Mouse (Mus musculus) forebrain, postnatal 0 days (tissue): ENCODE measurements around the gene Sult4a1. TPM values are rescaled to one million over a fixed set of nuclear protein-coding genes. Genes with fewer than 3 reads are reported as not detected.
A peak's percentile ranks its signal among the peaks of the same experiment; 100 is the strongest.

Source experiments
- ATAC-seq: fragments of 200-750 bp; cut with Nextera tagmentation; 2 replicates; pipeline ENCODE4 v1.8.0; 2017; ENCODE audit warnings: mild to moderate bottlenecking, moderate library complexity
- DNase-seq: peaks from one replicate; pipeline ENCODE4 v3.0.0-alpha.2; 2015
- H3K27ac ChIP-seq: fragments of 300-500 bp; sonication (generic); 2 replicates; pipeline ENCODE4 v1.5.1; 2014; ENCODE audit warnings: low read depth, mild to moderate bottlenecking, antibody characterized with exemption, low read length, moderate library complexity, mixed read lengths
- H3K27me3 ChIP-seq: fragments of 300-500 bp; sonication (generic); 2 replicates; pipeline ENCODE4 v1.6.1; 2014; ENCODE audit warnings: mild to moderate bottlenecking, low read length, mixed read lengths; ENCODE audit not compliant: insufficient read depth
- H3K36me3 ChIP-seq: fragments of 300-500 bp; sonication (generic); 2 replicates; pipeline ENCODE4 v1.6.1; 2014; ENCODE audit warnings: mild to moderate bottlenecking, moderate library complexity; ENCODE audit not compliant: insufficient read depth
- H3K4me1 ChIP-seq: fragments of 300-500 bp; sonication (generic); 2 replicates; pipeline ENCODE4 v1.6.1; 2014; ENCODE audit warnings: antibody characterized with exemption; ENCODE audit not compliant: insufficient read depth
- H3K4me2 ChIP-seq: fragments of 300-500 bp; sonication (generic); 2 replicates; pipeline ENCODE4 v1.6.1; 2014; ENCODE audit warnings: low read depth, mild to moderate bottlenecking, moderate library complexity
- H3K4me3 ChIP-seq: fragments of 300-500 bp; sonication (generic); 2 replicates; pipeline ENCODE4 v1.5.1; 2014; ENCODE audit warnings: low read depth, low read length, mixed read lengths
- H3K9ac ChIP-seq: fragments of 300-500 bp; sonication (generic); 2 replicates; pipeline ENCODE4 v1.6.1; 2014; ENCODE audit warnings: mild to moderate bottlenecking
- H3K9me3 ChIP-seq: fragments of 300-500 bp; sonication (generic); 2 replicates; pipeline ENCODE4 v1.6.1; 2016; ENCODE audit warnings: low read length
- CTCF ChIP-seq: sonication (generic); IDR thresholded peaks from 2 replicates; pipeline ENCODE4 v1.5.1; 2016; ENCODE audit warnings: antibody characterized with exemption, control low read depth, low read depth
- WGBS: fragments of 180-500 bp; shearing (Covaris S2); extraction: QIAGEN DNeasy Blood & Tissue Kit; methylation state at CpG from one replicate; pipeline ENCODE4 v1.1.7; 2014; 5-methylcytosine and 5-hydroxymethylcytosine counted together
- polyA plus RNA-seq: library from polyadenylated mRNA; unstranded; fragments of >200 nt; fragmentation: Nextera tagmentation; extraction: Ambion mirVana; gene quantifications from 2 replicates; pipeline ENCODE4 v1.2.1, GENCODE M21; 2015
- total RNA-seq: library from RNA; depleted of rRNA; stranded (reverse); fragments of >200 nt; gene quantifications from 2 replicates; pipeline ENCODE4 v1.2.3, GENCODE M21; 2014

Sult4a1 gene
- total and polyA plus RNA-seq, 2 experiments from 2014 or later: 140 to 179 TPM

DNA sequence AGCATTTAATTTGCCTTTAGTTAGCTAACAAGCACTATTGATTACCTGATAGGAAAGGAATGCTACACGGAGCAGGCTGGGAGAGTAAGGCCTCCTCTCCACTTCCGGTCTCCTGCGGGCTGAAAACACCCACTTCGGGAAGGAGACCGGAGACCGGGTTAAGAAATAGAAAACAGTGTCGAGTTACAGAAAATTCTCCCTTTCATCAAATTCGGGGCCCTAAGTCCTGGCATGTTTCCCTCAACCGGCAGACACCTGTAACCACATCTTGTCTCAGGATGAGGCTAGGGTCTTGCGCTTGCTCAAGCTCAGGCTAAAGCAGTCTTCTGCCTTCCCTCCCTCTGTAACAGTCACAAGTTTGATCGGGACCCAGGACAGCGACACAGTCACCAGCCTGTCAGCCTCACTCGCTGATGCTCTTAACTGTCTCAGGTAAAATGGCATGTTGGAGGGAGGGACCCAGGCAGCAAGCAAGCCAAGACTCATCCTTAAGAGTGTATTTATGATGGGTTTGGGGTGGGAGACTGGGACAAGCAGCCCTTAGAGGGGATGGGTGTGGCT is 35.4 kb downstream of the Sult4a1 start:
- H3K9ac ChIP-seq: peak overlapping the region; percentile 31; the same call in 1 of the 2 replicates
- TF ChIP-seq CTCF: no peak
- peak overlapping the region; percentile 28 for H3K4me2 ChIP-seq
- peaks cover 17% of the 10 kb centered on the region; the same call in 1 of the 2 replicates for H3K4me1 ChIP-seq
- ATAC-seq: 0 out of 2 replicates have a peak, but pooled peaks have one; percentile 32
- peak; percentile 21 for DNase-seq
- H3K27ac ChIP-seq: peak overlapping the region; percentile 79
- H3K4me3 ChIP-seq: no peak overlapping the region
- WGBS: 12% methylated on average over 13 of the region's 13 CpGs
- H3K36me3 ChIP-seq: no peaks in the 10 kb centered on the region
- H3K27me3 ChIP-seq: no peaks in the 10 kb centered on the region
- H3K9me3 ChIP-seq: no peaks in the 10 kb centered on the region

DNA sequence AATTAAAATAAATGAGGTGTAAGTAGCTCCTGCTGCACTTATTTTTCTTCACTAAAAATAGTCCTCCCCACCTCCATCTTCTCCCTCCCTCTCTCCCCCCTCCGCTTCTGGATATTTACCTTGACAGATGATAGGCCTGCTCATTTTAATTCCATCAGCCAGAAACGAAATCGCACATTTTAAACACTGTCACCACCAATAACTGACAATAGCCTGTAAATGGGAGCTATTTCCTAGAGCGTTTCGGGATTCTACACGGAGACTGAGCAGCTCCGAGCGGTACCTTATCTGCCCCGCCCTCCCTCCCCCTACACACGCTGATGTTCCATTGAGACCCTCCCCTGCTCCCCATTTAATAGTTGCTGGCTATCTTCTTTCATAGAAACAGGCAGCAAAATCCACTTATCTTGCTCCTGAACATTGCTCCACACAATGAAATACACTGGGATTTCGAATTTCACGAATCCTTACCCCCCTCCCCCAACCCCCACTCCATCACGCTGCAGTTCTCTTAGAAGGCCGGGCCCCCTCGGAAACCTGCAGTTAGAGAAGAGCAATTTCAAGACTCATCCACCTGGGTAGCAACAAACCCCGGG is 36.0 kb downstream of the Sult4a1 start:
- WGBS: 4% methylated on average over 16 of the region's 16 CpGs
- Histone ChIP-seq H3K4me1 (peaks cover 20% of the 10 kb centered on the region; the same call in 1 of the 2 replicates), H3K27me3 (no peaks in the 10 kb centered on the region), H3K9me3 (no peaks in the 10 kb centered on the region), H3K36me3 (no peaks in the 10 kb centered on the region), H3K9ac (peak overlapping the region; percentile 31; the same call in 1 of the 2 replicates), H3K4me3 (no peak overlapping the region), H3K4me2 (peak overlapping the region; percentile 28), H3K27ac (peak overlapping the region; percentile 79)
- TF ChIP-seq CTCF: no peak
- ATAC-seq (peak; percentile 34; the same call in 1 of the 2 replicates), DNase-seq (peak; percentile 63)

DNA sequence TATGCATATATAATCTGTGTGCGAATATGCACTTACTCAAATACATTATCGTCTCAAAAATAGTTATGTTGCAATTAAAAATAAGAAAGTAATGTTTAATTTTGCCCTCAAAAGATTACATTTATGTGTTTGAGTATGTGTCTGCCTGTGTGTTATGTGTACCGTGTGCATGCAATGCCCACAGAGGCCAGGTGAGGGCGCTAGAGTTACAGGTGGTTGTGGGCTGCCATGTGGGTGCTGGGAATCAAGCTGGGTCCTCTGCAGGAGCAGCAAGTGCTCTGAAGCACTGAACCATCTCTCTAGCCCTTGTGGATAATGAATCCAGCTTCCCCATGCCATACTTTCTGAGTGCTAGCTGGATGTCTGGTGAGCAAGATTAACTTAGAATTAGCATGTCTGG is 39.9 kb downstream of the Sult4a1 start:
- TF ChIP-seq CTCF: peak; percentile 54
- Histone ChIP-seq H3K4me3 (no peak overlapping the region), H3K27me3 (no peaks in the 10 kb centered on the region), H3K9me3 (no peaks in the 10 kb centered on the region), H3K36me3 (no peaks in the 10 kb centered on the region), H3K4me1 (peaks cover 16% of the 10 kb centered on the region; the same call in 1 of the 2 replicates), H3K9ac (no peak overlapping the region), H3K4me2 (no peak overlapping the region), H3K27ac (no peak overlapping the region)
- 63% methylated on average over 4 of the region's 4 CpGs for WGBS
- ATAC-seq (no peak), DNase-seq (no peak)

DNA sequence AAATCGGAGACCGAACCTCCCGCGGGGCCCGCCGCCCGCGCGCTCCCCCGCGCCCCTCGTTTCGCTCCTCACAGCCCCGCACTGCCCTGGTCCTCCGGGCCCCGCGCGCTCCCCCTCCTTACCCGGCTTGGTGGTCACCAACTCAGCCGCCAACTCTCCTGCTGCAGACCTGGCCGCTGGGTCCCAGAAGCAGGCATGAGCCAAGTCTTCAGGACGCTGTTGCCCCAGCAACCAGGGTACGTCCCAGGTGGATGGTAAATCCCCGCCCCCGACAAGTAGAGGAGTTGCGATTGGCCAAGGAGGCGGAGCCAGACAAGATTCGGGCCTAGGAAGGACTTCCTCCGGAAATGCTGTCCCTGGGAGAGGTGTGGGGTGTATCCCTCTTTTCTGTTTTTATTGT is 40.4 kb downstream of the Sult4a1 start, which contains the start of gene Efcab6:
Efcab6 (minus strand) TSS at position 240 of the 400 bp plus-strand sequence.
- DNase-seq: peak; percentile 81
- H3K9me3 ChIP-seq: no peaks in the 10 kb centered on the region
- peak within 1 kb of the TSS; percentile 47 for H3K4me3 ChIP-seq
- peaks cover 16% of the 10 kb centered on the region; the same call in 1 of the 2 replicates for H3K4me1 ChIP-seq
- H3K9ac ChIP-seq: peak within 1 kb of the TSS; percentile 46
- H3K27me3 ChIP-seq: no peaks in the 10 kb centered on the region
- H3K27ac ChIP-seq: no peak within 1 kb of the TSS
- no peak for TF ChIP-seq CTCF
- 2% methylated on average over 27 of the region's 29 CpGs for WGBS
- no peaks in the 10 kb centered on the region for H3K36me3 ChIP-seq
- ATAC-seq: peak; percentile 80
- peak within 1 kb of the TSS; percentile 64 for H3K4me2 ChIP-seq

DNA sequence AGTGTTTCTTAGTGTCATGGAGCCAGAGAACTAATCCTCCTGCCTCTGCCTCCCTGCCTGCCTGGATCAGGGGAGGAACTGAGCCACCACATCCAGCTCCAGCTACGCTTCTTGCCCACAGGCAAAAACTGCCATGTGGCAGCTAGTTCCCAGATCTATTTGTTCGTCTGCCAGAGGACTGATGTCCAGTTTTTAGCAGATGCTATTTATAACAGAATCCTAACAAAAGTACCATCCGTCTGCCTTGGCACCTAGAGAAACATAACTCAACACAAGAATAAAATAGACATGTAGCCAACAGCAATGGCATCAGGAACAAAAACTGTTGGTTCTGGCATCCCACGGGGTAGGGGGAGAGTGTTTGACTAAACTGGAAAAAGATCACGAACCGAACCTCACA is 46.7 kb downstream of the Sult4a1 start:
- Histone ChIP-seq H3K27me3 (no peaks in the 10 kb centered on the region), H3K9me3 (no peaks in the 10 kb centered on the region), H3K4me3 (no peak overlapping the region), H3K4me2 (no peak overlapping the region), H3K27ac (no peak overlapping the region), H3K9ac (no peak overlapping the region), H3K36me3 (no peaks in the 10 kb centered on the region), H3K4me1 (no peaks in the 10 kb centered on the region)
- 52% methylated on average over 6 of the region's 6 CpGs for WGBS
- DNase-seq: peak; percentile 20
- no peak for TF ChIP-seq CTCF
- ATAC-seq: no peak

DNA sequence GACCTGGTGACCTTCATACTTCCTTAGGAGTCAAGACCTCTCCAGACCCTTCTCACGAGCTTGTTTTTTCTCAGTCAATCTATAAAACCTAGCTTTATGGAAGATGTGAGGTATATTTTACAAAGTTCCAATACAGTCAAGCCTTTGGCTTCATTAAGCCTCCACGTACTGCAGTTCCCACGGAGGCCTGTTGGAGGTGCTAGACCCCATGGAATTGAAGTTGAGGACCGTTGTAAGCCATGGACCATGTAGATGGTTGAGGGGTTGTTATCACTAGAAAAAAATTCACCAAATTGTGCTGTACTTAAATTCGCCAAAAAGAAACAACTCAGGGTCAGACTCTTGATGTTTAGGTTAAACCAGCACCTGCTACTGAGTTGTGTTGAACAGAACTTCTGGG is 49.5 kb downstream of the Sult4a1 start:
- no peak overlapping the region for H3K9ac ChIP-seq
- DNase-seq (no peak), ATAC-seq (no peak)
- H3K9me3 ChIP-seq: no peaks in the 10 kb centered on the region
- peaks cover 3% of the 10 kb centered on the region; the same call in 1 of the 2 replicates for H3K4me1 ChIP-seq
- 73% methylated on average over 5 of the region's 5 CpGs for WGBS
- peak; percentile 44; the same call in 1 of the 2 replicates for TF ChIP-seq CTCF
- H3K27ac ChIP-seq: no peak overlapping the region
- H3K4me2 ChIP-seq: no peak overlapping the region
- H3K36me3 ChIP-seq: no peaks in the 10 kb centered on the region
- H3K27me3 ChIP-seq: no peaks in the 10 kb centered on the region
- H3K4me3 ChIP-seq: no peak overlapping the region

DNA sequence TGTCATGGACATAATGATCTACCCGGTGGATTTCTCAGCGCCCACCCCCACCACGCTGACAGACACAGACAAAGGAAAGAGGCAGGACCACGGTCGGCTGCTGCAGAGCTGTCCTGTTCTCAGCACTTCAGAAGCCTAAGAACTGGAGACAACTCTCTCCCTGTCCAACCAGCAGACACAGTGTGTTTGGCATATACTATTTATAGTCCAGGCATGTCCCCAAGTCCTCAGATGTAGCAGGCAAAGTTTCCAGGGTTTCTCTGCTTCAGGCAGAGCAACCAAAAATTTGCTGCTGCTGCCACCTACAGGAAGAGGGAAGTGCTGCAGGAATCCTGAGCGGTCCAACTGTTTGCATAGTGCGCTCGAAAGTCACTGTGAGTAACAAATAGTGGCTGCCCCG is 51.7 kb downstream of the Sult4a1 start:
- Histone ChIP-seq H3K4me2 (peak overlapping the region; percentile 17; the same call in 1 of the 2 replicates), H3K36me3 (no peaks in the 10 kb centered on the region), H3K9me3 (no peaks in the 10 kb centered on the region), H3K9ac (0 out of 2 replicates have a peak overlapping the region, but pooled peaks have one; percentile 10), H3K27ac (peak overlapping the region; percentile 73), H3K4me3 (no peak overlapping the region), H3K27me3 (no peaks in the 10 kb centered on the region), H3K4me1 (peaks cover 3% of the 10 kb centered on the region; the same call in 1 of the 2 replicates)
- 16% methylated on average over 9 of the region's 9 CpGs for WGBS
- ATAC-seq (peak; percentile 95), DNase-seq (peak; percentile 94)
- peak; percentile 97 for TF ChIP-seq CTCF
